Mouse (Mus musculus): Measurements from ENCODE around the gene Zfp335. TPM values are rescaled to one million over a fixed set of nuclear protein-coding genes. Genes with fewer than 3 reads are reported as not detected.
"Not testable (repeated sequence)": the region's sequence is repeated elsewhere in the genome, so short reads cannot be mapped to it uniquely, and the experiment has no call there.

The Zfp335 gene
- total RNA-seq, 1 experiment from 2014 or later = 30.4 TPM

- ATAC-seq (ENCODE audit: extremely low read depth, insufficient number of reproducible peaks, low FRiP score, poor library complexity, severe bottlenecking) = no peak
These were observed 55.1 kb downstream of the Zfp335 start for GRCm38 (mm10) chr2:164856309-164857100.

DNA sequence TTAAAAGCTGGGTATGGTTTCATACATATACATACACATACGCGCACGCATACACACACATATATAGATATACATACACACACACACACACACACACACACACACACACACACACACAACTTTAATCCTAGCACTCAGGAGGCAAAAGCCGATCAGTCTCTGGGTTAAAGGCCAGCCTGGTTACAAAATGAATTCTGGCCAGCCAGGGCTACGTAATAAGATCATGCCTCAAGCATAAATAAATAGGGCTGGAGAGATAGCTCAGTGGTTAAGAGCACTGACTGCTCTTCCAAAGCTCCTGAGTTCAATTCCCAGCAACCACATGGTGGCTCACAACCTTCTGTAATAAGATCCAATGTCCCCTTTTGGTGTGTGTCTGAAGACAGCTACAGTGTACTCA lies 56.0 kb downstream of the Zfp335 start:
- not testable (repeated sequence) for ATAC-seq (ENCODE audit: extremely low read depth, insufficient number of reproducible peaks, low FRiP score, poor library complexity, severe bottlenecking)

DNA sequence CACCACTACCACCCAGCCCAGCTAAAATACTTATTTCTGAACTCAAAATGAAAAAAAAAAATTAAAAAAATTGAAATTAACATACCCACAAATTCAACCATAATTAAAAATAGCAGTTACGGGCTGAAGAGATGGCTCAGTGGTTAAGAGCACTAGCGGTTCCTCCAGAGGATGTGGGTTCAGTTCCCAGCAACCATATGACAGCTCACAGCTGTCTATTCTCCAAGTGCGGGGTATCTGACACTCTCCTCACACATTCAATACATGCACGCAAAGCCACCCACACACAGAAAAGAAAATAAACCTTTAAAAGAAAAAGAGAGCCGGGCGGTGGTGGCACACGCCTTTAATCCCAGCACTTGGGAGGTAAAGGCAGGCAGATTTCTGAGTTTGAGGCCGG lies 61.5 kb downstream of the Zfp335 start:
- ATAC-seq (ENCODE audit: extremely low read depth, insufficient number of reproducible peaks, low FRiP score, poor library complexity, severe bottlenecking) = 0 out of 2 replicates have a peak, but pooled peaks have one; percentile 26

DNA sequence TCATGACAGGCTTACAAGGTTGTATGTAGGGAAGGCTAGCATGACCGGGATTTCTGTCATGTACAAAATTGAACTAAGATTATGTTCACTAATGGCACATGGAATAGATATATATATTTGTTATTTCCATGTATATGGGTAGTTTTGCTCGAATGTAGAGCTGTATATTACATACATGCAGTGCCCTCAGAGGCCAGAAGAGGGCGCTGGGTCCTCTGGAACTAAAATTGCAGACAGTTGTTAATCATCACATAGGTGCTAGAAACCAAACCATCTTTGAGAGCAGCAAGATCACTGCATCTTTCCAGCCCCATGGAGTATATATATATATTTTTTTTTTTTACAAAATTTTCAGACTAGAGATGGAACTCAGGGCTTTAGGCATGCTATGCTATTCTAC lies 65.8 kb downstream of the Zfp335 start:
- no peak for ATAC-seq (ENCODE audit: extremely low read depth, insufficient number of reproducible peaks, low FRiP score, poor library complexity, severe bottlenecking)

Other genes with a start within 250 kb of the Zfp335 start
- gene Wfdc11, start 237.7 kb downstream of the Zfp335 start, total RNA-seq (2017) = not detected in 2 replicates
- not detected in 2 replicates for gene Wfdc13, start 226.7 kb downstream of the Zfp335 start, total RNA-seq (2017)
- gene Spint4, start 213.3 kb downstream of the Zfp335 start, total RNA-seq (2017) = not detected in 2 replicates
- not detected in 2 replicates for gene Spint5, start 196.5 kb downstream of the Zfp335 start, total RNA-seq (2017)
- gene Wfdc3, start 165.8 kb downstream of the Zfp335 start, total RNA-seq (2017) = 0.58 TPM in 1 of 2 replicates, not detected in the other
- gene Dnttip1, start 165.8 kb downstream of the Zfp335 start, total RNA-seq (2017) = 20.0 and 26.7 TPM in 2 replicates
- 2.8 and 3.7 TPM in 2 replicates for gene Ube2c, start 141.9 kb downstream of the Zfp335 start, total RNA-seq (2017)
- gene Tnnc2, start 131.8 kb downstream of the Zfp335 start, total RNA-seq (2017) = not detected in 2 replicates
- 1.6 and 2.6 TPM in 2 replicates for gene Snx21, start 125.9 kb downstream of the Zfp335 start, total RNA-seq (2017)
- gene Acot8, start 106.9 kb downstream of the Zfp335 start, total RNA-seq (2017) = 35.4 and 39.3 TPM in 2 replicates
- gene Zswim3, start 106.7 kb downstream of the Zfp335 start, total RNA-seq (2017) = 3.8 and 3.9 TPM in 2 replicates
- gene Zswim1, start 89.1 kb downstream of the Zfp335 start, total RNA-seq (2017) = 1.8 and 2.9 TPM in 2 replicates
- not detected in 2 replicates for gene Spata25, start 83.2 kb downstream of the Zfp335 start, total RNA-seq (2017)
- 314 and 340 TPM in 2 replicates for gene Ctsa, start 78.9 kb downstream of the Zfp335 start, total RNA-seq (2017)
- gene Neurl2, start 78.3 kb downstream of the Zfp335 start, total RNA-seq (2017) = 1.4 and 4.1 TPM in 2 replicates
- gene Pltp, start 54.0 kb downstream of the Zfp335 start, total RNA-seq (2017) = 8.0 and 11.2 TPM in 2 replicates
- 59.3 and 66.9 TPM in 2 replicates for gene Pcif1, start 32.5 kb downstream of the Zfp335 start, total RNA-seq (2017)
- gene Mmp9, start 29.0 kb upstream of the Zfp335 start, total RNA-seq (2017) = 611 and 622 TPM in 2 replicates
- 0.98 and 1.7 TPM in 2 replicates for gene Slc12a5, start 49.0 kb upstream of the Zfp335 start, total RNA-seq (2017)
- gene Ncoa5, start 123.1 kb upstream of the Zfp335 start, total RNA-seq (2017) = 43.1 and 51.1 TPM in 2 replicates
- gene Cd40, start 143.9 kb upstream of the Zfp335 start, total RNA-seq (2017) = 63.9 and 81.2 TPM in 2 replicates
- not detected in 2 replicates for gene 1700025C18Rik, start 179.0 kb upstream of the Zfp335 start, total RNA-seq (2017)

Data from neutrophil, adult 5-6 weeks (primary cell).